ENCODE assay signal across 35 mouse cellular contexts in genomic region chr6:95729399-95729798, GRCm38 (mm10).
"Had no signal": no experiment of that assay in that cellular context is flagged by ENCODE, and none has a peak within 500 bp of the region (broad histone marks: within the 10 kb centered on the region; RNA-seq: fewer than 3 reads in every experiment).

No protein-coding gene starts in this region.

- H3K27me3 ChIP-seq: heart, embryonic 12.5 days; heart, embryonic 13.5 days; heart, embryonic 15.5 days; hindbrain, embryonic 12.5 days; hindbrain, embryonic 13.5 days; hindbrain, embryonic 15.5 days; intestine, embryonic 15.5 days; kidney, embryonic 15.5 days had no signal

- DNase-seq: heart, postnatal 14 days; heart, postnatal 36 days; heart, postnatal 4 days; kidney, adult 11 months; kidney, adult 18-20 months; kidney, adult 2 months; kidney, adult 8-10 months; kidney, adult 9 months; kidney, postnatal 10 days; kidney, postnatal 14 days; kidney, postnatal 25 days; kidney, postnatal 36 days; kidney, postnatal 4 days; layer of hippocampus, adult 9-11 months; layer of hippocampus, postnatal 36 days had no signal

- H3K4me2 ChIP-seq: heart, embryonic 11.5 days; heart, embryonic 12.5 days; heart, embryonic 13.5 days; heart, embryonic 15.5 days; hindbrain, embryonic 12.5 days; hindbrain, embryonic 13.5 days; hindbrain, embryonic 14.5 days; hindbrain, embryonic 15.5 days; intestine, embryonic 15.5 days; kidney, embryonic 15.5 days had no signal

- H3K4me3 ChIP-seq: heart, embryonic 10.5 days; heart, embryonic 12.5 days; heart, embryonic 13.5 days; heart, embryonic 15.5 days; hindbrain, embryonic 10.5 days; hindbrain, embryonic 12.5 days; hindbrain, embryonic 13.5 days; hindbrain, embryonic 15.5 days; intestine, embryonic 15.5 days; kidney, embryonic 15.5 days; layer of hippocampus, adult 2 months; left cerebral cortex, adult 2 months had no signal

- H3K27ac ChIP-seq: heart, embryonic 10.5 days; heart, embryonic 13.5 days; heart, embryonic 15.5 days; hindbrain, embryonic 10.5 days; hindbrain, embryonic 12.5 days; hindbrain, embryonic 13.5 days; hindbrain, embryonic 14.5 days; hindbrain, embryonic 15.5 days; hindbrain, postnatal 0 days; intestine, embryonic 15.5 days; kidney, embryonic 15.5 days; kidney, postnatal 0 days; layer of hippocampus, adult 2 months; left cerebral cortex, adult 2 months had no signal

- H3K9me3 ChIP-seq: heart, embryonic 10.5 days; heart, embryonic 15.5 days; hindbrain, embryonic 10.5 days; hindbrain, embryonic 12.5 days; hindbrain, embryonic 13.5 days; hindbrain, embryonic 15.5 days; intestine, embryonic 15.5 days; kidney, embryonic 15.5 days had no signal

- ATAC-seq: hindbrain, embryonic 16.5 days; hindbrain, postnatal 0 days; inflammation-experienced regulatory T-cells, adult 6 months; intestine, embryonic 15.5 days; intestine, embryonic 16.5 days; intestine, postnatal 0 days had no signal

- H3K36me3 ChIP-seq: heart, embryonic 10.5 days; heart, embryonic 12.5 days; heart, embryonic 13.5 days; heart, embryonic 15.5 days; hindbrain, embryonic 10.5 days; hindbrain, embryonic 12.5 days; hindbrain, embryonic 13.5 days; hindbrain, embryonic 15.5 days; intestine, embryonic 15.5 days; kidney, embryonic 15.5 days had no signal

- H3K4me1 ChIP-seq: heart, embryonic 10.5 days; heart, embryonic 12.5 days; heart, embryonic 13.5 days; heart, embryonic 15.5 days; hindbrain, embryonic 15.5 days; intestine, embryonic 15.5 days had no signal

- H3K9ac ChIP-seq: heart, embryonic 12.5 days; heart, embryonic 13.5 days; heart, embryonic 15.5 days; hindbrain, embryonic 12.5 days; hindbrain, embryonic 13.5 days; hindbrain, embryonic 14.5 days; hindbrain, embryonic 15.5 days; intestine, embryonic 15.5 days; kidney, embryonic 15.5 days had no signal
